Mouse (Mus musculus) liver, adult 2 months (tissue): Measurements from ENCODE around the gene Defb45.

Experiments used
- CTCF ChIP-seq: fragments of 200-500 bp; IDR thresholded peaks from 2 replicates; pipeline ENCODE4 v1.5.1; 2011; ENCODE audit warnings: low read depth, low read length, control low read depth
- POLR2A ChIP-seq: fragments of 200-500 bp; IDR thresholded peaks from 2 replicates; pipeline ENCODE4 v1.6.1; 2011; ENCODE audit warnings: low read length, control low read depth; ENCODE audit not compliant: insufficient read depth; ENCODE audit errors: extremely low read depth

DNA sequence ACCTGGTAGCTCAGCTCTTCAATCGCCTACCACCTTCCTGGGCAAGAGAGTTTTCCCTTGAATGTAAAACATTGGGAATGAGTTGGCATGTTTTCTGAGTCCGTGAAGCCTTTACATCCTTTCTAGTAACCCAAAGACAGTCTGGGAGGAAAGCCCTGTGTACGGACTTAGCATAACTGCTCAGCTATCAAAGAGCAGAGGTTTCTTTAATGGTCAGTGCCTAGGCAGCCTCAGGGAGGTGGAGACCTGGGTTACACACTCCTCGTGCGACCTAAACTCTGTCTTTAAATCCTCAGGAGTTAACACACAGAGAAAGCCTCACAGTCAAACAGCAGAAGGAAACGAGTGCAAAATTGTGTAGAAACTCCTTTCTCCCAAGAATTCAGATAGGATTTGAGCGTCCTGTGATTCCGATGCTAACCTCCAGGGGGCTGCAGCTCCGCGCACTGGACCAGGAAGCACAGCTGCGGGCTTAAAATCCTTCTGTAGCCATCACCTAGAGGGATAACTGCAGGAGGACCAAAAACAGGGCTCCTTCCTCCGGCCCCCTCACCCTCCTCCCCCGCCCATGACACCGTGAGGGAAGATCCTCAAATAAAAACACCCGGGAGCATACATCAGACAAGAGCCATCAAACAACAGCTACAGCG, 45.3 kb downstream of the Defb45 start:
- peak; percentile 87 for TF ChIP-seq CTCF
- no peak for TF ChIP-seq POLR2A
